Mouse (Mus musculus) C3H10T1/2 (cell line): Measurements from ENCODE around the gene Ift46. TPM values are rescaled to one million over a fixed set of nuclear protein-coding genes. Genes with fewer than 3 reads are reported as not detected.

Experiments used
- polyA plus RNA-seq, 2 experiments: library from polyadenylated mRNA; unstranded; fragments of >200 nt; fragmentation: generic; extraction: Trizol; gene quantifications; one replicate each; pipeline ENCODE4 v1.2.1; 2012; ENCODE audit warnings: missing spikeins in 2 of 2

Gene Ift46
- 100 to 1,000 TPM in 1 of 2 experiments, 10 to 100 TPM in 1; 73.3 to 174 TPM for polyA plus RNA-seq

GRCm38 (mm10) chr9:44767101-44768028 is at the start of gene Ift46, which contains the start of gene Arcn1:
Ift46 (plus strand) TSS chr9:44767908.
Arcn1 (minus strand) TSS chr9:44767845.

GRCm38 (mm10) chr9:44734524-44735494 is 32.9 kb upstream of the Ift46 start, which contains the start of gene Phldb1:
Phldb1 (minus strand) TSS chr9:44735198.

GRCm38 (mm10) chr9:44799102-44799957 is 31.6 kb downstream of the Ift46 start, which contains the start of gene Tmem25:
Tmem25 (minus strand) TSS chr9:44799307.

GRCm38 (mm10) chr9:44802808-44803450 is 35.2 kb downstream of the Ift46 start, which contains the start of gene Ttc36:
Ttc36 (minus strand) TSS chr9:44803072.

Other genes with a start within 250 kb of the Ift46 start
- gene Cxcr5, start 206.0 kb upstream of the Ift46 start, polyA plus RNA-seq: under 1 TPM; 0.02 to 0.15 TPM
- 10 to 100 TPM in 1 of 2 experiments, 1 to 10 TPM in 1; 2.6 to 31.0 TPM for gene Ddx6, start 163.0 kb upstream of the Ift46 start, polyA plus RNA-seq
- gene Treh, start 94.7 kb upstream of the Ift46 start, polyA plus RNA-seq: not detected
- 10 to 100 TPM; 36.0 to 71.8 TPM for gene Phldb1, start 32.7 kb upstream of the Ift46 start, polyA plus RNA-seq
- gene Arcn1, start 63 bp upstream of the Ift46 start, polyA plus RNA-seq: 10 to 100 TPM in 1 of 2 experiments, 1 to 10 TPM in 1; 3.3 to 36.5 TPM
- under 1 TPM; 0.06 to 0.66 TPM for gene Tmem25, start 31.4 kb downstream of the Ift46 start, polyA plus RNA-seq
- gene Ttc36, start 35.2 kb downstream of the Ift46 start, polyA plus RNA-seq: under 1 TPM; 0.32 to 0.42 TPM
- 1 to 10 TPM in 1 of 2 experiments, under 1 TPM in 1; 0.73 to 6.6 TPM for gene Kmt2a, start 113.4 kb downstream of the Ift46 start, polyA plus RNA-seq
- gene Atp5l, start 152.8 kb downstream of the Ift46 start, polyA plus RNA-seq: 100 to 1,000 TPM; 395 to 672 TPM
- 1 to 10 TPM; 1.6 to 9.5 TPM for gene Ube4a, start 197.7 kb downstream of the Ift46 start, polyA plus RNA-seq
- gene Cd3g, start 212.5 kb downstream of the Ift46 start, polyA plus RNA-seq: not detected
- gene Cd3d, start 213.9 kb downstream of the Ift46 start, polyA plus RNA-seq: not detected
- gene Cd3e, start 241.7 kb downstream of the Ift46 start, polyA plus RNA-seq: not detected